Mouse (Mus musculus): ENCODE results near the gene Ctxn1.
A peak's percentile ranks its signal among the peaks of the same experiment; 100 is the strongest.
"Not testable (repeated sequence)": the region's sequence is repeated elsewhere in the genome, so short reads cannot be mapped to it uniquely, and the experiment has no call there.

Ctxn1 gene

GRCm38 (mm10) chr8:4259125-4259804 lies at the start of gene Ctxn1:
TSS of gene Ctxn1 (minus strand) at chr8:4259274.
- DNase-seq (ENCODE audit: low read depth, low spot score): peak; percentile 73

GRCm38 (mm10) chr8:4305838-4306237 lies 46.8 kb upstream of the Ctxn1 start:
- DNase-seq (ENCODE audit: low read depth, low spot score): no peak

GRCm38 (mm10) chr8:4304124-4304547 lies 45.1 kb upstream of the Ctxn1 start:
- no peak for DNase-seq (ENCODE audit: low read depth, low spot score)

- DNase-seq (ENCODE audit: low read depth, low spot score): no peak
These were observed 38.7 kb upstream of the Ctxn1 start for GRCm38 (mm10) chr8:4297822-4298221.

GRCm38 (mm10) chr8:4292738-4293137 lies 33.7 kb upstream of the Ctxn1 start:
- no peak for DNase-seq (ENCODE audit: low read depth, low spot score)

- DNase-seq (ENCODE audit: low read depth, low spot score): no peak
These were observed 17.0 kb upstream of the Ctxn1 start for GRCm38 (mm10) chr8:4276111-4276465.

GRCm38 (mm10) chr8:4275275-4276110 lies 16.4 kb upstream of the Ctxn1 start, which contains the start of gene Timm44:
TSS of gene Timm44 (minus strand) at chr8:4275913.
- peak; percentile 94 for DNase-seq (ENCODE audit: low read depth, low spot score)

GRCm38 (mm10) chr8:4269609-4270008 lies 10.5 kb upstream of the Ctxn1 start:
- no peak for DNase-seq (ENCODE audit: low read depth, low spot score)

GRCm38 (mm10) chr8:4267627-4268026 lies 8.6 kb upstream of the Ctxn1 start:
- no peak for DNase-seq (ENCODE audit: low read depth, low spot score)

- DNase-seq (ENCODE audit: low read depth, low spot score): no peak
These were observed 6.3 kb upstream of the Ctxn1 start for GRCm38 (mm10) chr8:4265160-4265914.

- no peak for DNase-seq (ENCODE audit: low read depth, low spot score)
These were observed 4.2 kb upstream of the Ctxn1 start for GRCm38 (mm10) chr8:4263105-4263791.

- no peak for DNase-seq (ENCODE audit: low read depth, low spot score)
These were observed 714 bp upstream of the Ctxn1 start for GRCm38 (mm10) chr8:4259805-4260170.

- no peak for DNase-seq (ENCODE audit: low read depth, low spot score)
These were observed 396 bp downstream of the Ctxn1 start for GRCm38 (mm10) chr8:4258678-4259077.

- DNase-seq (ENCODE audit: low read depth, low spot score): no peak
These were observed 841 bp downstream of the Ctxn1 start for GRCm38 (mm10) chr8:4258233-4258632.

- DNase-seq (ENCODE audit: low read depth, low spot score): no peak
These were observed 1.7 kb downstream of the Ctxn1 start for GRCm38 (mm10) chr8:4257350-4257749.

- no peak for DNase-seq (ENCODE audit: low read depth, low spot score)
These were observed 2.2 kb downstream of the Ctxn1 start for GRCm38 (mm10) chr8:4256911-4257310.

- not testable (repeated sequence) for DNase-seq (ENCODE audit: low read depth, low spot score)
These were observed 3.6 kb downstream of the Ctxn1 start for GRCm38 (mm10) chr8:4255471-4255870.

- no peak for DNase-seq (ENCODE audit: low read depth, low spot score)
These were observed 5.1 kb downstream of the Ctxn1 start for GRCm38 (mm10) chr8:4254001-4254400.

- DNase-seq (ENCODE audit: low read depth, low spot score): peak; percentile 88
These were observed 5.9 kb downstream of the Ctxn1 start, which contains the start of gene Snapc2 for GRCm38 (mm10) chr8:4252934-4253841. TSS of gene Snapc2 (plus strand) at chr8:4253080.

GRCm38 (mm10) chr8:4252116-4252760 lies 6.8 kb downstream of the Ctxn1 start:
- no peak for DNase-seq (ENCODE audit: low read depth, low spot score)

All from skeletal muscle tissue, adult 2 months (tissue).